Mouse (Mus musculus) kidney, postnatal 10 days (tissue): ENCODE data around the gene Emc8.

Experiments used
- DNase-seq: peaks from one replicate; pipeline ENCODE4 v3.0.0; 2021; ENCODE audit warnings: mixed read lengths

Emc8 gene

GRCm38 (mm10) chr8:120685097-120685496 is 16.7 kb upstream of the Emc8 start:
- no peak for DNase-seq

GRCm38 (mm10) chr8:120684082-120684481 is 15.7 kb upstream of the Emc8 start:
- DNase-seq, result no peak

GRCm38 (mm10) chr8:120683602-120684001 is 15.2 kb upstream of the Emc8 start:
- DNase-seq, result peak; percentile 90

GRCm38 (mm10) chr8:120681113-120681512 is 12.7 kb upstream of the Emc8 start:
- no peak for DNase-seq

- peak; percentile 83 for DNase-seq
These were observed 12.0 kb upstream of the Emc8 start for GRCm38 (mm10) chr8:120680405-120680804.

GRCm38 (mm10) chr8:120679629-120680387 is 11.4 kb upstream of the Emc8 start:
- DNase-seq, result no peak

GRCm38 (mm10) chr8:120678447-120678846 is 10.1 kb upstream of the Emc8 start:
- peak; percentile 93 for DNase-seq

GRCm38 (mm10) chr8:120675718-120676117 is 7.3 kb upstream of the Emc8 start:
- DNase-seq, result no peak

- DNase-seq, result no peak
These were observed 4.9 kb upstream of the Emc8 start for GRCm38 (mm10) chr8:120673298-120673697.

GRCm38 (mm10) chr8:120672626-120673229 is 4.4 kb upstream of the Emc8 start:
- DNase-seq, result no peak

GRCm38 (mm10) chr8:120671775-120672174 is 3.4 kb upstream of the Emc8 start:
- DNase-seq, result no peak

GRCm38 (mm10) chr8:120667561-120668373 is 606 bp downstream of the Emc8 start, which contains the start of the genes Gm27021 and Cox4i1:
Gm27021 (minus strand) TSS chr8:120668079.
Cox4i1 (plus strand) TSS chr8:120668222.
- peak; percentile 98 for DNase-seq

GRCm38 (mm10) chr8:120666807-120667470 is 1.4 kb downstream of the Emc8 start:
- DNase-seq, result no peak

GRCm38 (mm10) chr8:120665726-120666455 is 2.5 kb downstream of the Emc8 start:
- no peak for DNase-seq

GRCm38 (mm10) chr8:120664566-120664965 is 3.8 kb downstream of the Emc8 start:
- no peak for DNase-seq

GRCm38 (mm10) chr8:120657415-120657814 is 11.0 kb downstream of the Emc8 start:
- DNase-seq, result no peak

GRCm38 (mm10) chr8:120656322-120657052 is 11.9 kb downstream of the Emc8 start:
- no peak for DNase-seq

GRCm38 (mm10) chr8:120647532-120647931 is 20.8 kb downstream of the Emc8 start, which contains the start of gene 1190005I06Rik:
1190005I06Rik (minus strand) TSS chr8:120647632.
- DNase-seq, result no peak

- peak; percentile 47 for DNase-seq
These were observed 23.7 kb downstream of the Emc8 start for GRCm38 (mm10) chr8:120644663-120645062.

GRCm38 (mm10) chr8:120642031-120642662 is 26.2 kb downstream of the Emc8 start:
- DNase-seq, result no peak

GRCm38 (mm10) chr8:120641245-120641644 is 27.1 kb downstream of the Emc8 start:
- DNase-seq, result no peak
